Mouse (Mus musculus) myocyte (in vitro differentiated cells): ENCODE results near the gene Nrip1.

Experiments used
- CEBPB ChIP-seq: IDR thresholded peaks from 2 replicates; pipeline ENCODE4 v1.6.1; 2011; ENCODE audit warnings: mild to moderate bottlenecking, moderate library complexity; ENCODE audit not compliant: poor library complexity, insufficient read depth, severe bottlenecking
- MAX ChIP-seq: IDR thresholded peaks from one replicate; pipeline ENCODE4 v1.6.1; 2011; ENCODE audit warnings: low read depth, mild to moderate bottlenecking, control low read depth
- MYOG ChIP-seq, 3 experiments: IDR thresholded peaks; one replicate each; pipeline ENCODE4 v1.6.1; 2011; ENCODE audit warnings: control low read depth in 2 of 3, low read depth in 2 of 3, mild to moderate bottlenecking in 2 of 3; ENCODE audit not compliant: insufficient read length in 2 of 3, control insufficient read depth in 1 of 3, insufficient read depth in 1 of 3
- POLR2A ChIP-seq: IDR thresholded peaks from one replicate; pipeline ENCODE4 v1.6.1; 2011; ENCODE audit warnings: low read depth, mild to moderate bottlenecking, control low read depth, moderate library complexity; ENCODE audit not compliant: insufficient read length

- TF ChIP-seq POLR2A (no peak), MYOG (IDR thresholded peaks at IDR 0.05; ENCODE audit: control insufficient read depth in 1 of 3, insufficient read depth in 1 of 3, insufficient read length in 2 of 3, low read depth in 2 of 3) (no peak), CEBPB (no peak), MAX (no peak)
Observed at GRCm38 (mm10) chr16:76299511-76299910, 74.1 kb downstream of the Nrip1 start.
